Mouse (Mus musculus): ENCODE results near the gene Gm21954.

Gm21954 gene

GRCm38 (mm10) chr3:55418845-55419244, 53.2 kb downstream of the Gm21954 start:
- DNase-seq, result no peak

- no peak for DNase-seq
Measured at GRCm38 (mm10) chr3:55415527-55415950, 56.5 kb downstream of the Gm21954 start.
